Mouse (Mus musculus): Measurements from ENCODE around the gene Sik1. TPM values are rescaled to one million over a fixed set of nuclear protein-coding genes. Genes with fewer than 3 reads are reported as not detected.
A peak's percentile ranks its signal among the peaks of the same experiment; 100 is the strongest.

The Sik1 gene
- polyA plus RNA-seq, 1 experiment from 2014 or later: 12.6 TPM

DNA sequence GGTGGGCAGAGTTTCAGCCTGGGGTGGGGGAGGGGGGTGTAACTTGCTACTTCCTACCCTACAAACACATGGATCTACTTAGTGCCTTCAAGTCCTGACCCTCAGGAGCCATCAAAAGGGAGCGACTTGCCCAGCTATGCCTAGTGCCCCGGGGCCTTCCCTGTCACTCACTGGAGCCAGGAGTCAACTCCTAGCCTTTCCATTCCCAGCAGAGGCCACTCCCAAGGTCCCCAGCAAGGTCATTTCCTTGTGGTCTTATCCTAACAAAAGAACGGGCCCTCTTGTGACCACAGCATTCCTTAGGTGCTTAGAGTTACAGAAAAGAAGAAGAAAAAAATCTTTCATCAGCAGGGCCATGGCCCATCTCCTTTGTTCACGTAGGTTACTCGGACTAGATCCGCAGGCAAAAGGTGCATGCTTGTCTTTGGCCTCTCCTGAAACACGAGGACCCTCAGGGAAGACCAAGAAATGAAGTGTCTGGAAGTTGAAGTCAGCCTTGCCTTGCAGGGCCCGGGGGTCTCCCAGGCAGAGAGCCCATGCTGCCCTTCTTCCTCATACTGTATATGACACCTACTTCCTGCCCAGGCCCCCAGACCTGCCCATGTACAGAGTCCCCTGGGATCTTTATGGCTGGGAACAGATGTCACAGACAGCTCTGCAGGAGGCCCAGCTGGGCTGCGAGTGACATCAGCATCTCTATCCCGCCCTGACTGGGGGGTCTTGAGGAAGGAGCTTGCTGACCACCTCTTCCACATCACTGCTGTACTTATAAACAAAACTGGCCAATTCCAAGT, 47.3 kb downstream of the Sik1 start:
- H3K9me3 ChIP-seq (ENCODE audit: control insufficient read depth, low read length): no peaks in the 10 kb centered on the region
- ATAC-seq (ENCODE audit: insufficient number of reproducible peaks, low FRiP score, low TSS enrichment, low read depth) (peak; percentile 62), DNase-seq (ENCODE audit: low spot score) (peak; percentile 68)
- H3K4me1 ChIP-seq (ENCODE audit: control insufficient read depth, insufficient read depth, low read length): peaks cover 5% of the 10 kb centered on the region
- no peak overlapping the region for H3K9ac ChIP-seq (ENCODE audit: low read length)
- WGBS: 47% methylated on average over 10 of the region's 10 CpGs
- H3K4me3 ChIP-seq (ENCODE audit: low read depth, low read length): no peak overlapping the region
- H3K36me3 ChIP-seq (ENCODE audit: control insufficient read depth, insufficient read depth, low read length): no peaks in the 10 kb centered on the region
- H3K27ac ChIP-seq (replicated peaks; ENCODE audit: low read depth, low read length): peak overlapping the region; percentile 42; the same call in 1 of the 2 replicates
- no peaks in the 10 kb centered on the region for H3K27me3 ChIP-seq (ENCODE audit: control insufficient read depth, insufficient read depth, low read length)
- H3K4me2 ChIP-seq (ENCODE audit: low read depth, severe bottlenecking): no peak overlapping the region

DNA sequence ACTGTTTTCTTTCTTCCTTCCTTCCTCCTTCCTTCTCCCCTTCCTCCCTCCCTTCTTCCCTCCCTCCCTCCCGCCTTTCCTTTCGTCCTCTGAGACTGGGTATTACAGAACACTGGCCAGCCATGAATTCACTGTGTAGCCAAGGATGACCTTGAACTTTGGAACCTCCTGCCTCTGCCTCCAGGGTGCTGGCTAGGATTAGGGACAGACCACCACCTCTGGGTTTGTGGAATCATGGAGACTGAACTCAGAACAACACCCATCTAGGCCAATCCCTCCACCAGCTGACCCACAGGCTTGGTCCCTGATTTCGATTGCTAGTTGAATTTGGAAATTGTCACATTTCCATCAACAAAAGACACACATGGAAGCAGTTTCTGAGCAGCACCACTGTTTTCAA, 49.1 kb downstream of the Sik1 start:
- ATAC-seq (ENCODE audit: insufficient number of reproducible peaks, low FRiP score, low TSS enrichment, low read depth) (no peak), DNase-seq (ENCODE audit: low spot score) (no peak)
- peaks cover 5% of the 10 kb centered on the region for H3K4me1 ChIP-seq (ENCODE audit: control insufficient read depth, insufficient read depth, low read length)
- 73% methylated on average over 3 of the region's 3 CpGs for WGBS
- H3K27me3 ChIP-seq (ENCODE audit: control insufficient read depth, insufficient read depth, low read length): no peaks in the 10 kb centered on the region
- no peak overlapping the region for H3K9ac ChIP-seq (ENCODE audit: low read length)
- H3K4me2 ChIP-seq (ENCODE audit: low read depth, severe bottlenecking): no peak overlapping the region
- H3K27ac ChIP-seq (replicated peaks; ENCODE audit: low read depth, low read length): no peak overlapping the region
- H3K9me3 ChIP-seq (ENCODE audit: control insufficient read depth, low read length): no peaks in the 10 kb centered on the region
- H3K36me3 ChIP-seq (ENCODE audit: control insufficient read depth, insufficient read depth, low read length): no peaks in the 10 kb centered on the region
- H3K4me3 ChIP-seq (ENCODE audit: low read depth, low read length): no peak overlapping the region

- Histone ChIP-seq H3K4me2 (ENCODE audit: low read depth, severe bottlenecking) (no peak overlapping the region), H3K9me3 (ENCODE audit: control insufficient read depth, low read length) (no peaks in the 10 kb centered on the region), H3K36me3 (ENCODE audit: control insufficient read depth, insufficient read depth, low read length) (no peaks in the 10 kb centered on the region), H3K4me1 (ENCODE audit: control insufficient read depth, insufficient read depth, low read length) (peaks cover 5% of the 10 kb centered on the region), H3K27me3 (ENCODE audit: control insufficient read depth, insufficient read depth, low read length) (no peaks in the 10 kb centered on the region), H3K4me3 (ENCODE audit: low read depth, low read length) (no peak overlapping the region), H3K27ac (replicated peaks; ENCODE audit: low read depth, low read length) (no peak overlapping the region), H3K9ac (ENCODE audit: low read length) (no peak overlapping the region)
- no peak for ATAC-seq (ENCODE audit: insufficient number of reproducible peaks, low FRiP score, low TSS enrichment, low read depth)
- WGBS: 59% methylated on average over 8 of the region's 8 CpGs
- no peak for DNase-seq (ENCODE audit: low spot score)
Measured at GRCm38 (mm10) chr17:31806025-31806424, 49.6 kb downstream of the Sik1 start.

GRCm38 (mm10) chr17:31805585-31805984, 50.0 kb downstream of the Sik1 start:
- WGBS: 81% methylated on average over 4 of the region's 4 CpGs
- Histone ChIP-seq H3K27ac (replicated peaks; ENCODE audit: low read depth, low read length) (no peak overlapping the region), H3K36me3 (ENCODE audit: control insufficient read depth, insufficient read depth, low read length) (no peaks in the 10 kb centered on the region), H3K4me2 (ENCODE audit: low read depth, severe bottlenecking) (no peak overlapping the region), H3K27me3 (ENCODE audit: control insufficient read depth, insufficient read depth, low read length) (no peaks in the 10 kb centered on the region), H3K4me1 (ENCODE audit: control insufficient read depth, insufficient read depth, low read length) (peaks cover 5% of the 10 kb centered on the region), H3K9ac (ENCODE audit: low read length) (no peak overlapping the region), H3K9me3 (ENCODE audit: control insufficient read depth, low read length) (no peaks in the 10 kb centered on the region), H3K4me3 (ENCODE audit: low read depth, low read length) (no peak overlapping the region)
- DNase-seq (ENCODE audit: low spot score) (no peak), ATAC-seq (ENCODE audit: insufficient number of reproducible peaks, low FRiP score, low TSS enrichment, low read depth) (no peak)

DNA sequence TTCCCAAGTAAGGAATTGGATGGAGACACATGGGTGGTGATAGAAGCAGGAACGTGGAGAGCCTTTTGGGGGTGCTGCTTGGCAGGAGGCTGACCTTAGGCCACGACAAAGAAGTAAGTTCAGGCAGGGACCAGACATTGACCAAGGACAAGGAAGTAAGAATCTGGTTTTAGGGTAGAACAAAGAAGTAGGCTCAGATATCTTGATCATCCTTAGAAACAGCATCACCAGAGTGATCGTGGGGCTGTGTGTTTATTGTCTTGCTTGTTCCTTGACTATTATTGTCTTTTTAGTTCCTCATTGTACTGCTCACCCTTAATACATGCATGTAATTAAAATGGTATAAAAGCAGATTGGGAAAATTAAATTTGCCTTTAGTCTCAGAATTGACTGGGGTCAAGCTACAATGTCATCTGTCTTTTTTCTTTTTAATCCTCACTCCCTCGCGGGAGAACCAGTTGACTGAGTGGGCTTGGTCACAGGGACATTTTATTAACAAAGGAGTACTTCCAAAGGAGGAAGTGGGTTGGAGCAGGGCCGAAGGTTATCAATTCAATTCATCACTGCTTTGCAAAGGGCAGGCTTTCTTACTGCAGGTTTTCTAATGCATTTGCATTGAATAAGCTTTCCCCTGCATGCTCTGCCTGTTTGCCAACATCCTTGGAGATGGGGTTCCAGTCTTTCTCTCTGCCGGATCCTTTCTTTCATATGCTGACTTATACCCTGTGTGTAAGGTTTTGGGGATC, 53.2 kb downstream of the Sik1 start:
- Histone ChIP-seq H3K9me3 (ENCODE audit: control insufficient read depth, low read length) (no peaks in the 10 kb centered on the region), H3K27me3 (ENCODE audit: control insufficient read depth, insufficient read depth, low read length) (no peaks in the 10 kb centered on the region), H3K4me2 (ENCODE audit: low read depth, severe bottlenecking) (no peak overlapping the region), H3K27ac (replicated peaks; ENCODE audit: low read depth, low read length) (no peak overlapping the region), H3K4me3 (ENCODE audit: low read depth, low read length) (no peak overlapping the region), H3K4me1 (ENCODE audit: control insufficient read depth, insufficient read depth, low read length) (no peaks in the 10 kb centered on the region), H3K9ac (ENCODE audit: low read length) (no peak overlapping the region), H3K36me3 (ENCODE audit: control insufficient read depth, insufficient read depth, low read length) (no peaks in the 10 kb centered on the region)
- ATAC-seq (ENCODE audit: insufficient number of reproducible peaks, low FRiP score, low TSS enrichment, low read depth): no peak
- whole genome bisulfite sequencing: 77% methylated on average over 7 of the region's 7 CpGs
- DNase-seq (ENCODE audit: low spot score): no peak

DNA sequence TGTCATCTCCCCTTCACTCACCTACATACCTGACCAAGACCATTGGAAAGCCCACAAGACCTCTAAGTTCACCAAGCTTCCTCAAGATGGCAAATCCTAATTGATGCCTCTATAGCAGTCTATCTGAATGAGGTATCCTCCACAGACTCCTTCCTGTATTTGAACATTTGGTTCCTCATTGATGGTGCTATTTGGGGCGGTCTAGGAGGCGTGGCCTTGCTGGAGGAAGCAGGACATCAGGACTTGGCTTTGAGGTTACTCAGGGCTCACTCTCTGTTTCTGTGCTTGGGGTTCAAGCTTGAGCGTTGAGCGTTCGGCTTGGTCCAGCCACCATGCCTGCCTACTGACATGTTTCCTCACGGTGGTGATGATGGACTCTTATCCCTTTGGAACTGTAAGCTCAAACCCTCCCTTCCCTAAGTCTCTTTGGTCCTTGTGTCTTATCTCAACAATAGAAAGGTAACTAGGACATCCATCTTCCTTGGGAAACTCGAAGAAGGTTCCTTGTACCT, 54.7 kb downstream of the Sik1 start:
- Histone ChIP-seq H3K4me3 (ENCODE audit: low read depth, low read length) (no peak overlapping the region), H3K9me3 (ENCODE audit: control insufficient read depth, low read length) (no peaks in the 10 kb centered on the region), H3K4me2 (ENCODE audit: low read depth, severe bottlenecking) (no peak overlapping the region), H3K27me3 (ENCODE audit: control insufficient read depth, insufficient read depth, low read length) (no peaks in the 10 kb centered on the region), H3K9ac (ENCODE audit: low read length) (no peak overlapping the region), H3K36me3 (ENCODE audit: control insufficient read depth, insufficient read depth, low read length) (no peaks in the 10 kb centered on the region), H3K4me1 (ENCODE audit: control insufficient read depth, insufficient read depth, low read length) (no peaks in the 10 kb centered on the region), H3K27ac (replicated peaks; ENCODE audit: low read depth, low read length) (no peak overlapping the region)
- WGBS: 92% methylated on average over 7 of the region's 7 CpGs
- DNase-seq (ENCODE audit: low spot score): no peak
- no peak for ATAC-seq (ENCODE audit: insufficient number of reproducible peaks, low FRiP score, low TSS enrichment, low read depth)

- H3K36me3 ChIP-seq (ENCODE audit: control insufficient read depth, insufficient read depth, low read length): no peaks in the 10 kb centered on the region
- WGBS: 84% methylated on average over 4 of the region's 4 CpGs
- no peaks in the 10 kb centered on the region for H3K27me3 ChIP-seq (ENCODE audit: control insufficient read depth, insufficient read depth, low read length)
- no peak overlapping the region for H3K4me3 ChIP-seq (ENCODE audit: low read depth, low read length)
- H3K9ac ChIP-seq (ENCODE audit: low read length): no peak overlapping the region
- peaks cover under 1% of the 10 kb centered on the region for H3K4me1 ChIP-seq (ENCODE audit: control insufficient read depth, insufficient read depth, low read length)
- no peak for ATAC-seq (ENCODE audit: insufficient number of reproducible peaks, low FRiP score, low TSS enrichment, low read depth)
- no peak overlapping the region for H3K27ac ChIP-seq (replicated peaks; ENCODE audit: low read depth, low read length)
- no peak overlapping the region for H3K4me2 ChIP-seq (ENCODE audit: low read depth, severe bottlenecking)
- H3K9me3 ChIP-seq (ENCODE audit: control insufficient read depth, low read length): no peaks in the 10 kb centered on the region
- DNase-seq (ENCODE audit: low spot score): no peak
Measured at GRCm38 (mm10) chr17:31795893-31796292, 59.7 kb downstream of the Sik1 start.
